Mouse (Mus musculus) yolk sac, embryonic 10.5 days (tissue): Measurements from ENCODE around the gene Timp4.
A peak's percentile ranks its signal among the peaks of the same experiment; 100 is the strongest.

Source experiments
- DNase-seq: peaks from one replicate; pipeline ENCODE4 v3.0.0-alpha.2; 2017; ENCODE audit warnings: low spot score

Gene Timp4

GRCm38 (mm10) chr6:115252099-115252873, at the start of gene Timp4:
Timp4 (minus strand) TSS chr6:115252205.
- DNase-seq, result no peak

- no peak for DNase-seq
Measured at GRCm38 (mm10) chr6:115293877-115294276, 41.9 kb upstream of the Timp4 start.

- DNase-seq, result no peak
Measured at GRCm38 (mm10) chr6:115292621-115293020, 40.6 kb upstream of the Timp4 start.

GRCm38 (mm10) chr6:115291823-115292222, 39.8 kb upstream of the Timp4 start:
- DNase-seq, result no peak

GRCm38 (mm10) chr6:115291068-115291467, 39.1 kb upstream of the Timp4 start:
- no peak for DNase-seq

DNA sequence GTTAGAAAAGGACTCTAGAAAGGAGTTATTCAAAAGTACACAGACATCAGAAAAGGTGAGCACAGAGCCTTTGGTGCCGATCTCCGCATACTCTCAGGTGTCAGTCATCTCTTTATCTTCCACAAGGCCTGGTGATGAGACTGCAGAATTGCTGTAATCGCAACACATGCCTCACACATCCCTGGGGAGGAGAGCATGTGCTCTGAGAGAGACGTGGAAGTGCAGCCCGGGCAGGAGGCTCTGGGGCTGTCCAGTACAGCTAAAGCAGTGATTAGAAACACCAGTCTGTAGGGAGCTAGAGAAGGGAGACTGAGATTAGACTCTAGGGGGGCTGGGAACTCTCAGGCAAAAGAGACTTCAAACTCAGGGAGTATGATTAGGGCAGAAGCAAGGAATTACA, 38.6 kb upstream of the Timp4 start:
- DNase-seq, result no peak

- no peak for DNase-seq
Measured at GRCm38 (mm10) chr6:115288223-115288622, 36.2 kb upstream of the Timp4 start.

- DNase-seq, result no peak
Measured at GRCm38 (mm10) chr6:115286441-115286840, 34.4 kb upstream of the Timp4 start.

DNA sequence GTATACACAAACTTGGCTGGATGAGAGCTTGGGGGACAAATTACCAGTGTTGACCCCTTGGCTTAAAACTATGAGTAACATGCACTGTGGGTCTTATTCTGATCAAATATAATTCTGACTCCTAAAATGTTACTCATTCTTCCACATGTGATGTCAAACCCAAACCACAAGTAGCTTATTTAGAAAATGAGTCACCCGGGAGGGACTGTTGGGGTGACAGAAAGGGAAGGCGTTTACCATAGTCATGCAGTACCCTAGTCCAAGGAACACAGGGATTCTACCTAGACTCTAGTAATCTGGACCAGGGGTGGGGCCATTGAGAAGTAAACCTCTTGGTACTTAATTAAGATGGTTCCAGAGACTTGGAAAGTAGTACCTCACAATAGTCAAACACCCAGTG, 32.1 kb upstream of the Timp4 start:
- DNase-seq, result no peak

DNA sequence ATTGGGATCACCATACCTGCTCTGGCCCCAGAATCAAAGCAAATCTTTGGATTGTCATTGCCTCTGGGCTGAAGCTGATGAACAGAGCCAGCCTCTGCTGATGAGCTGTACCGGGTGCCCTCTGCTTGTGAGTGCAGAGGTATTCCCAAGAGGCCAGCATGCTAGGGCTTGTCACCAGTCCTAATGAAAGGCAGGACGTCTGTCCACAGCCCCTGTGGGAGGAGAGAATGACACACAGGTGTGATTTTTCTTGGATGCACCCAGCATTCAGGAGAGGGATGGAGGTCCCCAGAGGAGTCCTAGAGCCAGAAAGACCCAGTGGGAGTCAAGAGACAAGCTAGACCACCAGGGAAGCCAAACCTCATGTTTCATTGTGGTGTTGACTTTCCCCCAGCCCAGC, 27.6 kb upstream of the Timp4 start:
- no peak for DNase-seq

DNA sequence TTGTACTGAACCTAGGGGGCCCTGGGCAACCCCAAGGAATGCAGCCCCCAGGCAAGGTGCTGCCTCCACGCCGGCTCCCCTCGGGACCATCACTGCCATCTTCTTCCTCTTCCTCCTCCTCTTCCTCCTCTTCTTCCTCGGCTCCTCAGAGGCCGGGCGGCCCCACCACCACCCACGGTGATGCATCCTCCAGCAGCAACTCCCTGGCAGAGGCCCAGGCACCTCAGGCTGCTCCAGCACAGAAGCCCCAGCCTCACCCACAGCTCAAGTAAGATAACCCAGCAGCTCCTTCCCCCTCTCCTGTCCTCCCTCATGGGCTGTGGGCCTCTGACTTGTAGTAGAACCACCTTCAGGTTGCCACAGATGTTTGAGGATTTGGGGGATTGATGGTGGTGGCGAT, 26.1 kb upstream of the Timp4 start:
- DNase-seq, result no peak

DNA sequence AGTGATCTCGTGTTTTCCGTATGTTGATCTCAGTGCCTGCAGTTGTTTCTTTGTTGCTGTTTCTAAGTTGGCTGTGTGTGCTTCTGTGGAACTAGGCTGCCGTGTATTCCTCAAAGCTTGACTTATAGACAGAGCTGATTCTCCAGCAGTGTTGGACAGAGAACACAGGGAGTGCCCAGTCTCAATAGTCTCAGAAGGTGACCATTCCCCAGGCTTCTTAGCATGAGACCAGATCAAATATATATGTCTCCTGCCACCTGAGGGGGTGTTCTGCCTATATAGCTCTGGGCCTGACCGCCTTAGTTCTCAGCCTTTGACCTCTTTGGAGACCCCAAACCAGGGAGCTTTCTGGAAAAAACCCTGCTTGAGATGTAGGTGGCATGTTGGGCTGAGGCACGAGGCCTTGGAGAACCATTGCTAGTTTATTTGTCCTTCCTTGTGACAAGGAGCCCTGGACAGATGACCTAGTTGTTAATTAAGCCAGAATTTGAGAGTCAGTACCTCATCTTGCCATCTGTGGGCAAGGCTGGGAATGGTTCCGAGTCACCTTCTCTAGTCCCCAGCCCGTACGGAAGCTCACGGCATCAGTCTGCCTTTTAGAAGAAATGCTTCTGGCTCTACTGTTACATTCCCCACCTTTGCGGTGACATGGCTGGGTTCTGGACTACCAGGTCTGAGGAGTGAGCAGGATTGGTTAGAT, 23.3 kb upstream of the Timp4 start:
- DNase-seq, result no peak

GRCm38 (mm10) chr6:115274705-115275104, 22.7 kb upstream of the Timp4 start:
- DNase-seq, result no peak

GRCm38 (mm10) chr6:115273346-115273745, 21.3 kb upstream of the Timp4 start:
- DNase-seq, result no peak

GRCm38 (mm10) chr6:115271866-115272271, 19.9 kb upstream of the Timp4 start:
- no peak for DNase-seq

DNA sequence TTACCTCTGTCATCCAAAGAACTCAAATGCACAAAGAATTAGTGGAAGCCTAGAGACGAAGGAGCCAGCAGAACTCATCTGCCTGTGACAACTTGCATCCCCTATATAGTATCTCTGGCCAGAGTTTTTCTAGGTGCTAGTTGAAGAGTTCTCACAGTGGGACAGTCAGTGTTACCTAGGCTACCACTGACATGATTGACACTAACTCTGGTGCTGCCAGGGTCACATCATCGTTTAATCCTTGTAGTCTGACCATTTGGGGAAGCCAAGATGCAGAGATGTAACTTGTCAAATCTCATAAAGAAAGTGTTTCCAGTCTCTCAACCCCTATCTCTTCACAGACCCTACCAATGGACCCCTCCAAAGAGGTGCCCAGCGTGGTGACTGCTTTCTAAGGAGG, 19.3 kb upstream of the Timp4 start:
- no peak for DNase-seq

DNA sequence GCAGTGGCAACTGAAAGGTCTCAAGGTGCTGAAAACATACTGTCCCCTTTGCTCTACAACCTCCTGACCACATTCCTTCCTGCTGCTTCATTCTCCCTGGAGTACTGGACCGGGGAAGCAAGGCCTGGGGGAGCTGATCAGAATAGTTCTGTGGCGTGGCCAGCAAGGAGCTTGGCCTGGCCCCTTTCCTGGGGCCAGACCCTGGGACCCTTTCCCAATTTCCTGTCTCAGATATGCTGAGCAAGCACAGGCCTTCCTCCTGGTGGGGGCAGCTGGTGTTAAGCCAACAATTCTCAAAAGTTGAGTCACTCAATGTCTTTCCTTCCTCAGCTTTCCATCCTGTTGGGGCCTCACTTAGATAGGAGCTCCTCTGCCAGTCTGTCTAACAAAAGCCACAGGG, 18.1 kb upstream of the Timp4 start:
- DNase-seq, result no peak

DNA sequence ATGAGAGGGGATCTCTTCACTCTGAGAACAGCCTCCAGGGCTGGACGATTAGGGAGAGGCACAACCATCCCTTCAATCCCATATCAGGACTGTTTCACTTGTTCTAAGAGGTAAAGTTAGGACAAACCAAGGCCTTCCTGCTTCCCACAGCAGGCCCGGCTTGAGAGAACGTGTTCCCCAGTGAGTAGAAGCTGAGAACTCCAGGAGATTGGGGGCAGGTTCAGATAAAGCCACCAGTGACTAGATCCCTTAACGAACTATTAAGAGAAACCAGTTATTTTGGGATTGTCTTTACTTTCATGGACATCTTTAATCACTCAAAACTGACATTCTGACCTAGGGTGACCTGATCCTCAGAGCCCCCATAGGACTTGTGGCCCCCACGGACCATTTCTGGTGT, 17.6 kb upstream of the Timp4 start:
- DNase-seq, result no peak

DNA sequence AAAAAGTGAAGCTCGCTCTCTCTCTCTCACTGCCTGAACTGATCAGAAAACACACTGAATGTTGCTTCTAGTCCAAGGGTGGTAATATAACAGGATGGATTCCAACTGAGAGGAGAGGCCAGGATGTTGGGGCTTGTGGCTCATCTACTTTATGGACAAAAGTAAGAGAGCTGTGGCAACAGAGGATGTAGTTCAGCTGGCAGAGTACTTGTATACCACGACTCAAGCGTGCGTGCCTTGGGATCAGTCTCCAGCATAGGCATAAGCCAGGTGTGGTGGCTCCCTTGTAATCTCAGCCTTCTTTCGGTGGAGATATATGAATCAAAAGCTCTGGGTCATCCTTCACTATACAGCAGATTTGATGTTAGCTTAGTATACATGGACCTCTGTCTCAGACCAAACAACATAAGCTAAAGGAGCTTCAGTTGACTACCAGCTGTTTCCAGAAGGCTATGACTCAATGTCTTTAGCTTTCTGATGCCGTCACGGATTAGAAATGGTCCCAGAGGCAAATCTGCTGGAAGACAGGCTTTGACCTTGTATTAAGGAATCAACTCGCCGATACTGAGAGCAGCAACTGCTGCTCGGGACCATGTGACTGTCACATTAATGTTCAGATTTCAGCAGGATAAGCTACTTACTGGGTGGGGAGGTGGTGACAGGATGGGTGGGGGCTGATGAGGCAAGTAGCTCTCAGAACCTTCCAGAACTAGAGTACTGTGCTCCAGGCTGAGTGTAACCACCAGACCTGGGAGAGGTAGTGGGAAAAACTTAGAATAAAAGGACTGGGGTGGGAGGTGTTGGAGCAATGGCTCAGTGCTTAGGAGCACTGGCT, 16.8 kb upstream of the Timp4 start:
- DNase-seq, result no peak

DNA sequence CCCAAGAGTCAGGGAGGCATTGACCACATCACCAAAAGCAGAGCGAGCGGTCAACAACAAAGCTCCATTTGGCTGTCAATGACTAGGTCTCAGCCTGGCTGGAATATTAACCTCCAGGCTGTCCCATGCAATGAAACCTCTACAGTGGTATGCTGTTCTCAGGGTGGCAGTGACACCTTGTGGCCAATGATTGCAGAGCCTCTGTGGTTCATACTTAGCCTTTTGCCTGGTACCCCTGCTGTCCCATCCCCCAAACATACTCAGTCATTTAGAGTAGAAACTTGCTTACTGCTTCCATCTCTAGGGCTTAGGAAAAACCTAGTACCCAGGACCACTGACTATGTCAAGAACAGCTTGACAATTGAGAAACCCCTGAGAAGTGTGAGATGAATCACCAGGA, 15.9 kb upstream of the Timp4 start:
- peak; percentile 43 for DNase-seq

GRCm38 (mm10) chr6:115266791-115267190, 14.8 kb upstream of the Timp4 start:
- no peak for DNase-seq

GRCm38 (mm10) chr6:115260507-115260906, 8.5 kb upstream of the Timp4 start:
- no peak for DNase-seq

- no peak for DNase-seq
Measured at GRCm38 (mm10) chr6:115255171-115255570, 3.2 kb upstream of the Timp4 start.
